Mouse (Mus musculus) G1E (cell line): ENCODE data around the gene Tbx10.

Experiments used
- CTCF ChIP-seq: IDR thresholded peaks from 2 replicates; pipeline ENCODE4 v1.5.1; 2012; ENCODE audit warnings: low read depth, low read length, inconsistent platforms, mixed read lengths
- GATA1 ChIP-seq: IDR thresholded peaks from 2 replicates; pipeline ENCODE4 v1.6.1; 2012; ENCODE audit warnings: borderline replicate concordance, low read length, inconsistent platforms, mixed read lengths
- TAL1 ChIP-seq: conservative IDR thresholded peaks from 2 replicates; pipeline ENCODE4 v1.6.1; 2012; ENCODE audit warnings: low read depth, low read length, inconsistent platforms, mixed read lengths

DNA sequence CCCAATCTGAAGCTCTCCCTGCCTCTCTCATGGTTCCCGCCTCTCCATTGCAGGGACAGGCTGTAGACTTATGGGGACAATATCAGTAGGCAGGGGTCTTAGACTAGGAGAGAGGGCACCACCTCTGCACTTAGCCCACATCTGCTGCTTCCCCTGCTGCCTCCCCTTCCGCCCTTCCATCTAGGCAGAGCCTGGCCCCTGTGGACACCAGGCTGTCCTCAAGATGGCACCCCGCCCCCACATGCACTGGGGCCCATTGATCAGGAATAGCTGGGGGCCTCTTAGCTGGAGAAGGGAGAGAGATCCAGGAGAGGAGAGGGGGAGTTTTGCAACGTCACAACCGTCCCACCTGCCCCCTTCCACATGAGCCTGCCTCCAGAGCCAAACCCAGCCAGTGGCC lies at the start of gene Tbx10:
- TF ChIP-seq GATA1 (no peak), CTCF (no peak), TAL1 (no peak)
